Comparison of ENCODE assay signal across 18 mouse cellular contexts in the genomic region with DNA sequence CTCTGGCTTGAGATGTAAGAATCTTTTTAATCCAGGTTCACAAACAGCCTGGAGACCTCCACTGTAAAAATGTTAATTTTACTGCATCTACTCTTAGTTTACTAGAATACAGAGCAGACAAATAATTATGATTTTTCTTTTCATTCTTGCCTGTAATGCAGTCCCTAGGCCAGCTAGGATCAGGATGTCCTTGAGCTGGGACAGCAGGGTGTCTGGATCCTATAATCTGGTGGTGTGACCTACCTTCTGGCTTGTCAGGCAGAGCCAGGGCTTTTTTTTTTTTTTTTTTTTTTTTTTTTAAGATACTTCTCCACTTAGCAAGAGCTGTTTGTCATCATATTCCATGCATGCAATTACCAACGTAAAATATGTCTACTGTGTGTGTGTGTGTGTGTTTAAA.
"Had no signal": no experiment of that assay in that cellular context is flagged by ENCODE, and none has a peak within 500 bp of the region (broad histone marks: within the 10 kb centered on the region; RNA-seq: fewer than 3 reads in every experiment).

No protein-coding gene starts in this region.

- ATAC-seq: liver, postnatal 0 days; lung, postnatal 0 days; midbrain, embryonic 15.5 days had no signal

- H3K9ac ChIP-seq: limb, embryonic 12.5 days; limb, embryonic 15.5 days; liver, embryonic 14.5 days; liver, postnatal 0 days; lung, embryonic 14.5 days; midbrain, embryonic 12.5 days; midbrain, embryonic 15.5 days; neural tube, embryonic 13.5 days had no signal

- H3K4me3 ChIP-seq: limb, embryonic 12.5 days; limb, embryonic 15.5 days; midbrain, embryonic 12.5 days; midbrain, embryonic 15.5 days; neural tube, embryonic 13.5 days had no signal

- H3K4me1 ChIP-seq: limb, embryonic 12.5 days had no signal

- H3K9me3 ChIP-seq: limb, embryonic 12.5 days; limb, embryonic 15.5 days; midbrain, embryonic 12.5 days; midbrain, embryonic 15.5 days; neural tube, embryonic 13.5 days had no signal

- H3K4me2 ChIP-seq: limb, embryonic 12.5 days; limb, embryonic 15.5 days; liver, embryonic 11.5 days; lung, embryonic 14.5 days; midbrain, embryonic 12.5 days; midbrain, embryonic 15.5 days; neural tube, embryonic 13.5 days had no signal

- H3K36me3 ChIP-seq: limb, embryonic 12.5 days; limb, embryonic 15.5 days; midbrain, embryonic 12.5 days; midbrain, embryonic 15.5 days; neural tube, embryonic 13.5 days had no signal

- DNase-seq: kidney, postnatal 14 days; kidney, postnatal 4 days; left cerebral cortex, postnatal 4 days; liver, postnatal 0 days; lung, embryonic 14.5 days; thymus, adult 2 months; thymus, postnatal 14 days; thymus, postnatal 4 days had no signal

- H3K27ac ChIP-seq: limb, embryonic 12.5 days; limb, embryonic 15.5 days; liver, embryonic 14.5 days; macrophage; midbrain, embryonic 12.5 days; midbrain, embryonic 15.5 days; neural tube, embryonic 13.5 days; stomach, postnatal 0 days had no signal

- H3K27me3 ChIP-seq: limb, embryonic 12.5 days; limb, embryonic 15.5 days; midbrain, embryonic 12.5 days; midbrain, embryonic 15.5 days; neural tube, embryonic 13.5 days had no signal
